Mouse (Mus musculus) left cerebral cortex, postnatal 14 days (tissue): ENCODE data around the gene Mphosph9. TPM values are rescaled to one million over a fixed set of nuclear protein-coding genes. Genes with fewer than 3 reads are reported as not detected.
"Not testable (repeated sequence)": the region's sequence is repeated elsewhere in the genome, so short reads cannot be mapped to it uniquely, and the experiment has no call there.

Source experiments
- DNase-seq, 2 experiments: peaks; one replicate each; pipeline ENCODE4 v3.0.0; 2021 to 2022; ENCODE audit warnings: low spot score in 2 of 2, mixed read lengths in 1 of 2
- intact Hi-C: fragments of 180-260 bp; cut with DNase I; formaldehyde crosslinking; loops from one replicate; pipeline ENCODE4 v1.15.1; 2025
- long read RNA-seq, 2 experiments: library from polyadenylated mRNA; stranded (forward); transcript quantifications; one replicate each; pipeline ENCODE4 v2.0.0; 2021
- total RNA-seq, 2 experiments: library from RNA; stranded (reverse); gene quantifications; 2 replicates each; pipeline ENCODE4 v1.2.3; 2021

Mphosph9 gene
- total RNA-seq: 10 to 100 TPM; 17.5 to 18.9 TPM
- long read RNA-seq, experiment 1, partial matches to known transcripts: 3 of 5 reads
- long read RNA-seq, experiment 1, other reads (novel, unspliced or antisense): 2 of 5 reads
- long read RNA-seq, experiment 2, full-length matches to known transcripts: 1 of 3 reads
- long read RNA-seq, experiment 2, partial matches to known transcripts: 1 of 3 reads
- long read RNA-seq, experiment 2, other reads (novel, unspliced or antisense): 1 of 3 reads

- DNase-seq: peak; percentile 99 to 100
- intact Hi-C loops: no loop called here
Measured at GRCm38 (mm10) chr5:124327510-124328364, at the start of gene Mphosph9, which contains the start of gene 2810006K23Rik. Mphosph9 (minus strand) TSS chr5:124327972. 2810006K23Rik (plus strand) TSS chr5:124328089.

- DNase-seq: no peak
- intact Hi-C loops: no loop called here
Measured at GRCm38 (mm10) chr5:124377149-124377548, 49.4 kb upstream of the Mphosph9 start.

GRCm38 (mm10) chr5:124376401-124376800, 48.6 kb upstream of the Mphosph9 start:
- DNase-seq: no peak
- intact Hi-C loops: no loop called here

- intact Hi-C loops: loop anchor here (5.0 kb wide), 1 partner anchor 33 kb away; no protein-coding TSS in a partner anchor
- DNase-seq: no peak
Measured at GRCm38 (mm10) chr5:124374298-124374697, 46.5 kb upstream of the Mphosph9 start.

- intact Hi-C loops: no loop called here
- DNase-seq: no peak
Measured at GRCm38 (mm10) chr5:124366721-124367120, 38.9 kb upstream of the Mphosph9 start.

GRCm38 (mm10) chr5:124365754-124366153, 38.0 kb upstream of the Mphosph9 start:
- intact Hi-C loops: no loop called here
- no peak for DNase-seq

GRCm38 (mm10) chr5:124364173-124364918, 36.6 kb upstream of the Mphosph9 start:
- DNase-seq: peak in 1 of 2 experiments; percentile 50
- intact Hi-C loops: no loop called here

- DNase-seq, intact Hi-C loops: not testable (repeated sequence)
Measured at GRCm38 (mm10) chr5:124362982-124363381, 35.2 kb upstream of the Mphosph9 start, which contains the start of gene Cdk2ap1. Cdk2ap1 (minus strand) TSS chr5:124363082.

GRCm38 (mm10) chr5:124359641-124360040, 31.9 kb upstream of the Mphosph9 start:
- no peak for DNase-seq

GRCm38 (mm10) chr5:124356695-124357094, 28.9 kb upstream of the Mphosph9 start:
- intact Hi-C loops: no loop called here
- DNase-seq: no peak

More at GRCm38 (mm10) chr5:124359641-124360040, 31.9 kb upstream of the Mphosph9 start:
- intact Hi-C loops: no loop called here

- intact Hi-C loops: no loop called here
- no peak for DNase-seq
Measured at GRCm38 (mm10) chr5:124355425-124355959, 27.7 kb upstream of the Mphosph9 start.

- no peak for DNase-seq
- intact Hi-C loops: no loop called here
Measured at GRCm38 (mm10) chr5:124354574-124355424, 27.0 kb upstream of the Mphosph9 start.

- intact Hi-C loops: no loop called here
- DNase-seq: peak in 1 of 2 experiments; percentile 55
Measured at GRCm38 (mm10) chr5:124353726-124354547, 26.2 kb upstream of the Mphosph9 start.

GRCm38 (mm10) chr5:124353011-124353725, 25.4 kb upstream of the Mphosph9 start:
- intact Hi-C loops: no loop called here
- no peak for DNase-seq

GRCm38 (mm10) chr5:124352141-124352920, 24.6 kb upstream of the Mphosph9 start:
- DNase-seq: peak; percentile 75 to 78
- intact Hi-C loops: no loop called here

- no peak for DNase-seq
- intact Hi-C loops: no loop called here
Measured at GRCm38 (mm10) chr5:124351604-124352003, 23.8 kb upstream of the Mphosph9 start.
